Mouse (Mus musculus) WW6 (cell line): ENCODE data around the gene Med17.
A peak's percentile ranks its signal among the peaks of the same experiment; 100 is the strongest.

Source experiments
- DNase-seq: peaks from one replicate; pipeline ENCODE4 v3.0.0-alpha.2; 2013; ENCODE audit warnings: low read depth, low spot score

Med17 gene

DNA sequence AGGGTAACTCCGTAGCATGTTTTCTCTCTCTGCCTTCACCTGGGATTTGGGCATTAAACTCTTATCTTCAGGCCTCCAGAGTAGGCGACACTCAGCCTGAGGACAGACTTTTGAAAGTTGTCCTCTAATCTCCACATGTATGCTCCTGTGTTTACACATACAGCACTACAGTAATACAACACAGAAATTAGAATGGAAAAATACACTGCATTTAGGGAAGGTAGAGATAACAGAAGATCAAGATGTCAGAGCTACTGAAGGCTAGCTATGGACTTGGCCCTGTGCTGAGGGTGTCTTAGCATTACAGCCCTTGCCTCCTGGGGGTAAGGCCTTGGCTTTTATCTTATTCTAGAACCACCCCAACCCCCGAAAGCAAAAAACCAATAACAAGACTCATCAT, 8.7 kb upstream of the Med17 start:
- no peak for DNase-seq

DNA sequence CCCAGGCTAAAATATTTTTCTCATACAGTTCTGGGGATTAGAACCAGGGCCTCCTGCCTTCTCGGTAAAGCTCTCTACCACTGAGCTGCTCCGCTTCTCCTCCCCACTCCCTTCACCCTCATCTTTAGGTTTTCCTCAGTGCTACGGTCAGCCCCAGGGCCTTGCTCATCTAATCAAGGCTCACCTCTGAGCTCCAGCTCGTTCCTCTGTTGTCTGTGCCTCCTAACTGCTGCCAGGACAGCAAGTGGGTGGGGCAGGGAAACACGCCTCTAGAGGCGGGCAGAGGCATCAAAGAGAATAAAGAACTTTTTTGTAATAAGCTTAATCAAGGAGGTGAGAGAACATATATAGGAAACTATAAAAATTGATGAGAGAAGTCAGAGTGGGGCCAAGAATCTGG, 8.1 kb upstream of the Med17 start:
- no peak for DNase-seq

DNA sequence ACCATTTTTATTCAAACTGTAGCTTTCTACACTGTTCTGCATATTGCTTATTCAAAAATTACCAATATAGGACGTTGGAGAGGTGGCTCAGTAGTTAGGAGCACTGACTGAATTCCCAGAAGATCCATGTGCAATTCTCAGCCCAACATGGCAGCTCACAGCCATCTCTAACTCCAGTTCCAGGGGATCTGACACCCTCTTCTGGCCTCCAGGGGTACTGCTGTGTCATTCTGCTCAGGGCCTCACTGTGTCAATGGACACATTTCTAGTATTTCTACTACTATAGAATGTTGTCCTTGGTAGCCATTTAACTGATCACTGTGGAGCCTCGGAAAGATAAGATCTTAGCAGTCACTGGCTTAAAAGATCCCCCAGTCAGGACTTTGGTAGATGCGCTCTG, 5.7 kb upstream of the Med17 start:
- DNase-seq = no peak

DNA sequence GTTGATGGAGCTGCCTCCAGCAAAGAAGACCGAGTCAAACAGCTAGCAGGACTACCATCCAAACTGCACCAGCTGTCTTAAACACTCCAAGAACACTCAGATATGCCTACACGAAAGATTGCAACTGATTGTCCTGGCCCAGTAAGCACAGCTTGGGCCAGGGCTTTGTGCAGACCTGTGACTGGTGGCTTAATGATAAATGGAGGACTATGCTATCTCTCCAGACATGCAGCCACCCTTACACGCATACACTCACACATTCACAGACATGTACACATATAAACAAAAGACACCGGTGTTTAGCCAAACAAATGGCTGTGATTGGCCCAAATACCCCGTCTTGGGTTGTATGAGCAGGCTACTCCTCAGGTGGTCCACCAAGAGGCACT, 754 bp upstream of the Med17 start:
- no peak for DNase-seq

DNA sequence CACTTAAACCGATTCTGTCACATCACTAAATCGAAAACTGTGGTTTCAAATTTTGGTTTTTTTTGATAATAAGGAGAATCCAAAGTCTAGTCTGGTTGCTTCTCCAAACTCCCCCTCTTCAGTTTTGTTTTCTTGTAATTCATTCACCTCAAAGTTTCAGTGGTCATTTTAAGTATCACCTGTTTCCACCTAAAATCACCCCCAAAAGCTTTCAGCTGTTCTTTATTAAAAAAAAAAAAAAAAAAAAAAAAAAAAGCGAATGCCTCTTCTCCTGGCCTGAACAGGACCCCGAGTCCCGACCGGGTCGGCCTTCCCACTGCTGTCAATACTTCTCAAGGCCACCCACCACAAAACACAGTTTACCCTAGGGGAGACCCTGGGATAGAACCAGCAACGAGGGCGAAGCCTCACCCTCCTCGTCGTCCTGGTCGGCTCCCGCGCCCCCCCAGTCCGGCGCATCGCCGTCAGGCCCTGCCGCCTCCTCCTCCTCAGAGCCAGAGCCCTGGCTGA, 537 bp downstream of the Med17 start:
- DNase-seq = no peak

DNA sequence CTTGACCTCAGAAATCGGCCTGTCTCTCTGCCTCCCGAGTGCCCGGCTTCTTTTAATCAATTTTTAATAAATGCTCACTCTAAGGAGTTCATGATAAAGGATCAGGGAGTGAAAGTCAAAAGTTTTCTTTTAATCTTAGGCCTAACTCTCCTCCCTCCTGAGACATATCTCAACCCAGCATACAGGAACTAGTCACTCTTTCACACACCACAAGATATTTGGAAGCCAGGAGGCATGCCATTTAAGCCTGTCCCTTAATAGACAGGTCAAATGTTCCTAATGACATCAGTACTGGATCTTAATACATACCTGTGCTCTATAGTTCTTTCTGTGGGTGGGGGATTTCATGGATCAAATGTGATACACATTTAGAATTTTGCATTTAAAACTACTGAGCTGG, 1.4 kb downstream of the Med17 start:
- no peak for DNase-seq

DNA sequence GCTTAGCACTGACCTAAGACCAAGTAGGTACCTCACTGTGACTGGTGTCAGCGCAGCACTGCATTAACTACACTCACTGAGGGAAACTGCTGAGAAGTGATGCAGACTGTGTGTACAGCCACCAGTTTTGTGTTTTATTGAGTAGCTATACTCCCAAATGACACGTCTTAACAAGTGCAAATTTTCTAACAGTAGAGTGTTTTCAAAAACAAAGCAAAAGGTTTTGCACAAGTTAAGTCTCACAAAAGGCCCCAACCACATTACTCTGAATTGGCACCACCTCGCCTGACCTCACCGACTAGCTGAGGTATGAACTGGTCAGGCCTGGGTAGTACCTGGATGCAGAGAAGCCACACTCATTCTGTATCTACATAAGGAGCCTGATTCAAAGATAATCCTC, 2.9 kb downstream of the Med17 start:
- no peak for DNase-seq

DNA sequence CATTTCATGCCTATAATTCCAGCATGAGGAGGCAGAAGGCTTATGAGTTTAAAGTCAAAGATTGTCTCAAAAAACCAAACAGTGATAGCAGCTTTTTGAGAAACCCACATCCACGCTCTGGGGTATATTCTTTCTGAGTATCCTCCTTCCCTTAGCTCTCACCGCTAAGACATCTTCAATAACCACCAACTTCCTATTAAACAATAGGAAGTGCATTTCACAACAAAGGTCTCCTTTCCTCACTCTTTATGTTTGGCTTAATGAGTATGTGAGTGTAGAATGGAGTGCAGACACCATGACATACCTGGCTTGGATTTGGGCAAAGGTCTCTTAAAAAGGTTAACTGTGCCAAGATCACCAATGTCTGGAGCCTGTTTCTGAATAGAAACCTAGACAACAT, 5.8 kb downstream of the Med17 start:
- no peak for DNase-seq

DNA sequence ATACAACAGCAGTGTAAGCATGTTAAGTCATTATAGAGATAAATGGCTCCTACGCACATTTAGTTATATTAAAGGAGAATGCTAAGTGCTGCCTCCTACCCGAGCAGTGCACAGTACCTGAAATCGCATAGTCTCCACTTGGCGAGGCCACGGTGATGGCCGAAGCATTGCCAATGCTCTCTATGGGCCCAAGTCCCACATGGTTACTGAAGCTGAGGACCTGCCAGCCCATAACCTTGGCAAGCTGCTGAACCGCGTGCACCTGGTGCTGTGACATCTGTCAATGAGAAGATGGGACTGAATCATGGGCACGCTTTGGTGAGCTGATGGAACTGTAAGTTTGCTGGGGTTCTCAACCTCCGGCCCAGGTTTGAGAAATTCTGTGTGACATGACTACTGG, 16.2 kb downstream of the Med17 start:
- no peak for DNase-seq

DNA sequence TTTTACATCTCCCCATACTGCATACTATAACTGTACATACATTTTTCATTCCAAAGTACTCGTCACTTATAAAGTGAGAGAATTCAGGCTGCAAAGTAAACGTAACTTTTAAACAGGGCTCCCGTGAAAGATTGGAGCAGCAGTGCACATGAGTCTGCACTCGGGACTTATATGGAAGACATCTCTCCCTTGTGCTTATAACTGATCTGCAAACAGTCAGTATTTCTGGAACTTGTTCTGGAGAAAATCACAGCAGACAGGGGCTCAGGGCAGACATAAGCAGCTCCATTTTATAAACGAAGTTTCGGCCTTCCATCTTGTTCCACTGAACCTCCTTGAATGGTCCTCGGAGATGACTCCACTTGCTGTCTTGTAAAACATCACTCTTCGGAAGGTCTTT, 17.8 kb downstream of the Med17 start:
- DNase-seq = no peak

DNA sequence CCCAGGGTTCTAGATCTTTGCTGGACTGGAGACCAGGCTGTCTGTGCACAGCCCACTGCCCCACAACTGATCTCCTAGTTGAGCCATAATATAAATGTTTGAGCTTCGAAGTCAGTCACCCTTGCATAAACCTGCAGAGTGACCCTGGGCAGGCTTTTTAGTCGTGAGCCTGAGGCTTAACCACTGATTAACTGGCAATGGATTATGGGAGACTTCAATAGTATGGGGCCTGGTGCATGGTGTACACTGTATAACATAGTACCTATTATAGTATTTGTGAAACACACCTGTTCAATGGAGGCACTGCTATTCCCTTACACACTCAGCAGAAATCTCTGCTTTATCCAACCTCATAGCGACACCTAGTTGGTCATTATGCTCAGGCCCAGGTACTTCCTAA, 23.5 kb downstream of the Med17 start:
- no peak for DNase-seq

DNA sequence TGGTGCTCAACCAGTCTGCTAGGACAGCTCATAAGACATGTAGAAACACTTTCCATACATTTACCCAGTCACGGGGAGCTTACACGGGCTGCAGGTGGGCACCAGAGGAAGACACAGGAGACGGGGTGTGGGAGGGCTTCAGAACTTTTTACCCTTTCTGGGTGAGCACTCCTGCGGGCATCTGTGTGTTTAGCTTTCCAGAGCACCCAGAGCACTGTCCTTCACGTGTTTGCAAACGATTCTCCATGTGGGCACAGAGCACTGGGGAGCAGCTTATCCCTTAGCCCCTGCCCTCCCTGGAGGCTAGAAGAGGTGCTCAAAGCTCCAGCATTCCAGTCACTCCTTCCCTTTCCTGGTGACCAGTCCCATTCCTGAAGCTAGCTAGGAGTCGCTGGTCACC, 25.2 kb downstream of the Med17 start:
- no peak for DNase-seq

DNA sequence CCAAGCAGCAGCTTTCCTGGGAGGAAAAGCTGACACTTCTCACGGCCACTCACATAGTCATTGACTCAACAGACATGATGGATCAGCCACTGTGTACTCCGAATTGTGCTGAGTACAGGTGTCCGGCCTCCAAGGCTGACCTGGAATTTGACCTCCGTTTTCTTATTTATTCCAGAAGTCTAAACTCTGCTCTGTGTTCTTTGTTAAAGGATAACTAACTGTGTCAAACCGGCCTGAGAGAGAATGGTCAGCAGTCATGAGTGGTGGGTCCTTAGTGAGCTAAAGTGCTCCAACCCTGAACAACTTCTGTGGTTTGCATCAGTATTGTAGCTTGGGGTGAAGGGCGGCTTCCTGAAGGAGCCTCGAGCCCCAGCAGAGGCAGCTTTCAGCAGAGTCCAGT, 27.5 kb downstream of the Med17 start:
- no peak for DNase-seq

DNA sequence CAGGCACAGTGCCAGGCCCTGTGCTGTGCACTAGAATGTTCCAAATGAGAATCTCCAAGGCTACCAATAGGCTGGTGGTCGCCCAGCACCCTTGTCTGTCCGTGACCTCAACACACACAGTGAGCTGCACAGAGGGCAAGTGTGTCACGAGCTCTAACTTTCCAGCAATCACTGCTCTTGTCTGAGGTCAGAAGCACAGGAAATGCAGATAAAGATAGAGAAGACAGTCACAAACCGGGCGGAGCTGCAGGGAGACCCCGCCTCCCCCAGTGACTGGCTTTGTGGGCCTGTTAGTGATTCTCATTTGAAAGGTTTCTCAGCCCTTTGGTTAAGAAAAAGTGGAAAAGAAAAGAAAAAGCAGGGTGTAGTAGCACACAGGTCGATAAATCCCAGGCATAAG, 29.4 kb downstream of the Med17 start:
- no peak for DNase-seq

DNA sequence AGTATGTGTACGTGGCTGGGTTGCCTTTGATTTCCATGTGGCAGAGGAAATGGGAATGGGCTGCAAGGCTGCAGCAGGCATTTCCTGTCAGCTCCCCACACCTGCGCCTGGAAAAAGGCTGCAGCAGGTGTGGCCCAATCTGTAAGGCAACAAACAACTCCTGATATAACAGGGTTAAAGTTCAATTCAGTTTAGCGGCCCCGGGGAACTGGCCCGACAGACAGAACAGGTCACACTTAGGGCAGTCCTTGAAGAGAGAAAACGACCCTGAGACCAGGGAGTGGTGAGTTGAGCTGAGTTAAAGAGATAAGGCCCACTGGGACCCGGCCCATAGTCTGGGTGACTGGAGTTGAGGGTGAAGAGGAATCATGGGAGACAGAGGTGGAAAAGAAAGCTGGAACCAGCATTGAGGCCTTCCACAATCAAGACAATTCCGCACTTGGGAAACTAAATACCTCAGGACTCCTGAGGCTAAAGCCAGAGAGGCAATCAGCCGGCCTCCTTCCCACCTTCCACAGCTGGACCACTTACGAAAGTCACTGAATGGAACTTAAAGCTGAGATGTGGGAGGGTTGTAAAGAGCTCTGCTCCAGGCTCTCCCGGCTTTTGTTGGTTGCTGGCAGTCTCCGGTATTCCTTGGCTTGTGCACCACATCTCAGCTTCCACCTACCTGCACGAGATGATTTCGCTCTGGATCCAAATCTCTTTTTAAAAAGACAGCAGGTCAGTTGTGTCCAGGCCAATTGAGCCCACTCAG, 34.2 kb downstream of the Med17 start:
- no peak for DNase-seq

DNA sequence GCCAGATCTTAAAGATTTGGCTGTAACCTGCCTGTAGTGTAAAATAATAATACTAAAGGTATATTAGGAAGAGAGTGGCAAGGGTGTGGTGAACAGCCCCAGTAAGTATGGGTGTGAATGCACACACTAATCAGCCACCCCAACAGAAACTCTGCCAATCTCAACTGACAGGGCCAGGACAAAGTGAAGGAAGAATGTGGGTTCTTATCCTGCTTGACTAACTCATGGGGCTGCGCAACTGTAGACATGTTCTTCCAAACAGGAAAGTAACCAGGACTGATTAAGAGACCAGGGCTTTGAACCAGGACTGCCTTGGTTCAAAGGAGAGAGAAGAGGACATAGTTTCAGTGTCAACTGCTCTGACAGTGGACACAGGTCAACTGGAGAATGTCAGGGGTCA, 37.6 kb downstream of the Med17 start:
- no peak for DNase-seq

DNA sequence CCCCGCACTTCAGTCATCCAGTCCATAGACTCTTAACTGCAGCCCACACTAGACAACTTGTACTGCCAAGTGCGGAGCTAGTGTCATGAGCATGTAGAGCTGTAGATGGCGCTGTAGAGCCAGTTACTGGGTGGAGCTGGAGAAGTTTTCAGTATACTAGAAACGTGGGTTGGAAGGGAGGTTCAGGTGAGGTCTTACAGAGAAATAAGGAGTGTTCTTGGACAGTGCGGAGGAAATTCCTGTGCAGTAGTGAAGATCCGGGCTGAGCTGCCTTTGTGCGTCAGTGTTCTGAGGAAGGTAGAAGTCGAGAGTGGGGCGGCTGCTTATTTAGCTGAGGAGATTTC, 38.2 kb downstream of the Med17 start:
- DNase-seq = peak; percentile 67

DNA sequence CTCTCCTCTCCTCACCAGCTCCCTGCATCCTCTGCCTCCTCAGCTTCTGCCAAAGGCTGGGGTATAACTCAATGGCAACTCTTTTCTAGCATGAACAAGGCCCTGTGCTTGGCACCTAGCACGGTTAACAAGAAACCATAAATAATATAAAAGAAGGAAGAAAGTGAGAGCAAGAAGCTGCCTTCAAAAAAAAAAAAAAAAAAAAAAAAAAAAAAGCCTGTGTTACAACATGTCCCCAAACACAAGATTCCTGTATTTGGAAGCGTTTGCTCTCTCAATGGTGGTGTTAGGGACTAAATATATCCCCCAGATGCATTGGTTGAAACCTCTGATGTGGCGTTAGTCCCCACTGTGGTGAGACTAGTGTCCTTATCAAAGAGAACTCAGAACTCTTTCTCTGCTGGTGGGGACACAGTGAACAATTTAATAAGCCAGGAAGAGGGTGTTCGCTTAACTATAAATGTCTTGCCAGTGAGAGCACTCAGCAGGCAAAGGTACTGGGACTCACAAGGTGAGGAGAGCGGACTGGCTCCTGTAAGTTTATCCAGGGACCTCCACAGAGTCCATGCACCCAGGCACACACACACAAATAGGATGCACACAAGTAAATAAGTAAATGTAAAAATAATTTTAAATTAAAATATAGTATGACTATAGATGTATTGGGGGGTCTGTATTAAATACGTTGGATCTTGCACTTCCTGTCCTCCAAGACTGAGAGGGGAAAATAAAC, 38.7 kb downstream of the Med17 start:
- no peak for DNase-seq

DNA sequence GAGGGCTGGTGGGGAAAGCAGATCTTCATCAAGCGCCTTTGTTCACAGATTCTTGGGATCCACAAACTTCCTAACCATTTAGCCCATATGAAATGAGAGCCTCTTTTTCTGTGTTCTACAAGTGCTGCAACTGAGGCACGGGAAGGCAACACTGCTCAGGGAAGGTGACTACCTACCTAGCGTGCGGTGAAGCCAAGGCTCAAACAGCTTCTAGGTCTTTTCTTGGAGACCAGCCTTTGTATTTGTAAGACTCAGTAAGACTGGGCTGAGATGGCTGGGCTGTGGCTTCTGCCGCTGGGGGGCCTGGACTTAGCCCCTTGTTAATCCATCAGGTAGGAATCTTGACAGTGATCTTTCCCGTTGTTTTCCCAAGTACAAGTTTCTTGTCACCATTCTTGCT, 39.7 kb downstream of the Med17 start:
- no peak for DNase-seq

DNA sequence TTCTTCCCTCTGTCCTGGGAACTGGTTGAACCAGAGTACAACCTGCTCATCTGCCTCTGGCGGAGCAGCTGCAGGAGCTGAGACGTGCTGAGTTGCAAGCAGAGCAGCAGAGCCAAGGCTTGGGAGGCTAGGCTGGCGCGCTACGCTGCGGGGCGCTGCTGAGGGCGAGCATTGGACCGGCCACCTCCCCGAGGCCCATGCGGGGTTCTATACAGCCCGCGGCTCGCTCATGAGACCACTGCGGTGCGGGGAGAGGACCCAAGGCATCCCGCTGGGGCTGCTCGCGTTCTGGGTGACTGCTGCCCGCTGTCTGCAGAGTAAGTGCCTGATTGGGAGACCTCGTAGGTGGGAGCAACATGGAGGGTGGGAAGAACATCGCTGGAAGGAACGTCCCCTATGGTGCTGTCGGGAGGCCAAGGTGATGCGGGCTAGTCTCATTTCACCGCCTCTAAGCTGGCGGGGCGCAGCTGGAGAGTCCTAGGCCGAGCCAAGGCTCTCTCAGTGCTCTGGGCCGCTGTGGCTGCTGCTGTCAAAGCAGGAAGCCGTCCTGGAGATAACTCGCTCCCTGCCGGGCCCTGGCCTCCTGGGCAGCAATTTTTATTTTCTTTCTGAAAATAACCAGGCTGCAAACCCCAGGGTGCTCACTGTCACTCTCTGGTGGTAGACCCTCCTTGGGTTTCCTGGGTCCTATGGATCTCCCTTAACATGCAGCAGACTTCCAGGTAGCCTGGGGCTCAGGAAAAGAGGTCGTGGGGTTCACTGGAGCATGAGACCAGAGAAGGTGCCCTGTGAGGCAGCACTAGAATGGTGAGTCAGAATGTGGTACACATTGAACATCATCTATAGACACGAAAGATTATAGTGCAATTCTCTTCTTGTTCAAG, 40.4 kb downstream of the Med17 start, which contains the start of gene Vstm5:
Gene Vstm5 (plus strand): TSS at position 4 of the 884 bp plus-strand sequence.
- no peak for DNase-seq

DNA sequence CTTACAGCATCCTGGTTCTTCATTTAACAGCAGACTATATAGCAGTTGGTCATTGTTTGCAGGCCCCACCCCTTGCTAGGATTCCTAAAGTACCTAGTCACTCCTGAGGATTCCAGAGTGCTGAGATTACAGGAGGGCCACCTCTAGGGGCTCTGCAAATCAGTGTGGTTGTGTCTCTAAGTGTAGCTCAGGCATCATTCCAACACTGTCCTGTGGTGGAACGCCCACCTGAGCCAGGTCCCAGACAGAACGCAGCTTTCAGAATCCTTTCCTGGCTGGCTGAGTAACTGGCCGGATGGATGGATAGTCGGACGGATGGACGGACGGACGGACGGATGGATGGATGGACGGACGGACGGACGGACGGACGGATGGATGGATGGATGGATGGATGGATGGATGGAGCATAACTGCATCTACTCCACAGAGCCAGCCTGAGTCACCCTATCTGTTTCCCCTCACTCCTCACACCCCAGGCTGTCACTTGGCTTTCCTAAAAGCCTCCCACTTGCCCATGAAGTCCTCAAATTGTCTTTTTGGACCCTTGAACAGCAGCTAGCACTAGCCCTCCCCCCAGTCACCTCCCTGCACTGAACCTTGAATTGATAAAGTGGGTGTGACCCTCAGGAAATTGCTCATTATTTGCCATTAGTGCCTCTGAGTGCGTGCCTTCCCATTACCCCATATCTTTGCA, 41.3 kb downstream of the Med17 start:
- DNase-seq = no peak
